Mouse (Mus musculus) urinary bladder, postnatal 36 days (tissue): ENCODE data around the gene Fam149b.

Experiments used
- DNase-seq, 2 experiments: peaks; one replicate each; pipeline ENCODE4 v3.0.0; 2022; ENCODE audit warnings: low spot score in 2 of 2, mixed read lengths in 1 of 2

Gene Fam149b

DNA sequence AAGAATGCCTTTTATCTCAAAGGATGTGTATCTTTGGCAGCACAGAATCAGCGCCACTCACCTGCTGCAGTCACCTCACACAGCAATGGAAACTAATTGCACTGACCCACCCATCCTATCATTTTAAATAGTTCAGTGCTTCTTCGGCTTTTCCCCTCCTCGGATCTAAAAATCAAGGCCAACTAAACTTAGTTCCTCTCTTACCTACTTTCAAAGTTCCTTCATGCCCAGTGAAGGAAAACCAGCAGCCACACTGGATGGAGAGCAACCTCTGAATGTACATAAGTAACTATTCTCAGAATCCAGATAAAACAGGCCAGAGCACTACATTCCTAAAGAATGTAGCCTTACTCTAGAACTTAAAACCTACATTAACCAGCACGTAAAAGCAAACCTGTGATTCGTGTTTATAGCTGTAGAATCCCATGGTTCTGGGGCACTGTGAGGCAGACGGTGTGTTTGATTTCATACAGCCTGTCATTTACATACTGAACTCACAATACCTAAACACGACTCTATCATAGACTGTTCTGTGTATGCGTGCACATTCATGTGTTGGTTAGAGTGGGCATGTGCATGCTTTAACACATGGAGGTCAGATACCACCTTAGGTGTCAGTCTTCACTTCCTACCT, 41.6 kb downstream of the Fam149b start:
- DNase-seq = no peak

DNA sequence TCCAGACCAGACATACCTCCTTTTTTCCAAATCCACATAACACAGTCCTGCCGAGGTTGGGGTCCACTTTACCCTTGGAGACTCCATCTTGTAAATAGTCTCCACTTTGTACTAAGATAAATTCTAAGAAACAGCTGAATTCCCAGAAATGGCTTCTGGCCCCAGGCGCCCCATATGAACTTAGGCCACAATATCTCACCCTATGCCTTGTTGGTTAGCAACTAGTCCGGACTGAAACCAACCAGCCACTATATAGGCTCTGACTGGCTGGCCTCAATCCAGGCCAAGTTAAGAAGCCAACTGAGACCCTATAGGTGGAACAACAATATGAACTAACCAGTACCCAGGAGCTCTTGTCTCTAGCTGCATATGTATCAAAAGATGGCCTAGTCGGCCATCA, 44.4 kb downstream of the Fam149b start:
- no peak for DNase-seq

DNA sequence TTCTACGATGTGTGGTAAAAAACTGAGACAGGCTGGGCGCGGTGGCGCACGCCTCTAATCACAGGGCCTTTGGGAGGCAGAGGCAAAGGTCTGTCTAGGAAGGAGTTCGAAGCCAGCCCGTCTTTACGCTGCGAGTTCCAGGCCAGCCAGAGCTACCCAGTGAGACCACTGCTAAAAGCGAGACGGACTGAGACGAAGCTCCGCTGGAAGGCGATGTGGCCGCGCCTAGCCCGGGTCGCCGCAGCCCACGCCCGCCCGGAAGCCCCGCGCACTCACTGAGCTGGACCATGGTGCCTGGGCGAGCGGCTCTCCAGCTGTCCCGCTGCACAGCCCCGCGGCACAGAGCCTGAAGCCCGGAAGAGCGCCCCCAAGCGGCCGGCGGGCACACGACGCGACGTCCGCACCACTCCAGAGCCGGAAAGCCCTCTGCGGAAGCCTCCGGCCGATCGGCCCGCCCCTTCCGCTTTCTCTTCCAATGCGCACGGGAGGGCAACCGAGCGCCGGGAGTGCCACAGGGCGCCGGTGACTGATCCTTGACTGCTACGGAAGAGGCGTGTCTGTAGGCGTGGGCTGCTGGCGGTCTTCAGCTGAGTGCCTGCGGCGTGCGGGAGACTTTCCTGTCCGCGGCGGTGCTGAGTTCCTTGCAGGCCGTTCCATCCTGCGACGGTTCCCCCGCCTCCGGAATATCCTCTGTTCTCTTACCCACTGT, 45.4 kb downstream of the Fam149b start, which contains the start of gene Mrps16:
Mrps16 (minus strand) TSS at position 430 of the 709 bp plus-strand sequence.
- peak; percentile 90 to 94 for DNase-seq

DNA sequence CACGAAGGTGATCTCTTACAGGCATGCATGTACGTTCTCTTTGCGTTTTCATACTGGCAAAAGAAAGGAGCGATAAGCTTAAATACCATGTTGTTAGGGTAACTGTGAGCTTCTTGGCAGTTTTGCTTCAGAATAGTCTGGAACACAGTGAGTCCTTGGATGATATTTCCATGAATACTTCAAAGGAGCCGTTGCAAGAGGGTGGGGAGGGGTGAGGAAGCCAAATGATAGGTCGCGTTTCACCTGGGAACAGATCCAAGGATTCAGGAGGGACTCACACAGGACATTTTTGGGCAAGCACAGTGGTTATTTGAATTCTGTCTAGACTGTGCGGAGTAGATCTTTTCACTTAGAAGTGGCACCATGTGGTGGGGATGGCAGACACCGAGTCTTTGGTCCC, 49.3 kb downstream of the Fam149b start:
- DNase-seq = no peak

DNA sequence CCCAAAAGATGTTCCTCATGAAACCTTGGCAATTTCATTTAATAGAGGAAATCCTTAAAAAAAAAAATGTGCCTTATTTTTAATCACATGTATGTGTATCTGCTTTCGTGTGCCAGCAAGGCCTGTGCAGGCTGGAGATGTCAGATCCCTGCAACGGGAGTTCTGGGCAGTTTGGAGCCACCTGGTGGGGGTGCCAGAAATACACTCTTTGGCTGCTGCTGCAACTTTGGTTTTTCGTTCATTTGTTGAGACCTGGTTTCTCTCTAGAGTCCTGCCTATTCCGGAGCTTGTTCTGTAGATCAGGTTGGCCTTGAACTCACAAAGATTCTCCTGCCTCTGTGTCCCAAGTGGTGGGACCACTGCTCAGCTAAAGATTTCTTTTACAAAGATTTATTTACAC, 50.9 kb downstream of the Fam149b start:
- no peak for DNase-seq

DNA sequence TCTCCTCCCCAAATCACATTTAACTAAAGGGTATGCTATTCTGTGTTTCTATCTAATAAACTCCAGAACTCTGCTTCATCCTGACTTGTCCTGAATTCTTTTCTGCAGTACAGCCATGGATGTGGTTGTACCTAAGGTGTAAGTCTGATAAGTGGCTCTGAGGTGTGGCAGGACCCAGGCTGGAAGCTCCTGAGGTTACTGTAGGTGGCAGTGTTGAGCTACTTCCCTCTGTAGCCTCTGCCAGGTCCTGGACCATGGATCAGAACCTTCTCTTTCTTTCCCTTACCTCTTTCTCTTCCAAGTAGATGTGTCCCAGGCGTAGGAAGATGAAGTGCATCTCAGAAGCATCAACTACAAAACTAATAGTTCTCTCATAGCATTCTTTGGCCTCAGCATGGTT, 52.1 kb downstream of the Fam149b start:
- peak in 1 of 2 experiments; percentile 26 for DNase-seq

DNA sequence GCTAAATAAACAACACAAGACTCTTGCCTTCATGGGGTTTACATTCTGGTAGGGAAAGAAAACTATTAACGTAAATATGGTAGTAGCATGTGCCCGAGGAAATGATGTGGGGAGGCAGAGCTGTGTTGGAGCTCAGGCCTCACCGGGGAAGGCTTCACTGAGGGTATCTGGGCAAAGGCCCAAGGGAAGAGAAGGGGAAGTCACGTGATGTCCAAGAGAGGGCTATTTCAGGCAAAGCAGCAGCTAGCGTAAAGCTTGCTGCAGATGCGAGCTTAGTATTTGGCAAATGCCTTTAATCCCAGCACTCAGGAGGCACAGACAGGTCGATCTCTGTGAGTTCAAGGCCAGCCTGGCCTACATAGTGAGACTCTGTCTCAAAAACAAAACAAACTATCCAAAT, 74.3 kb downstream of the Fam149b start:
- DNase-seq = no peak

DNA sequence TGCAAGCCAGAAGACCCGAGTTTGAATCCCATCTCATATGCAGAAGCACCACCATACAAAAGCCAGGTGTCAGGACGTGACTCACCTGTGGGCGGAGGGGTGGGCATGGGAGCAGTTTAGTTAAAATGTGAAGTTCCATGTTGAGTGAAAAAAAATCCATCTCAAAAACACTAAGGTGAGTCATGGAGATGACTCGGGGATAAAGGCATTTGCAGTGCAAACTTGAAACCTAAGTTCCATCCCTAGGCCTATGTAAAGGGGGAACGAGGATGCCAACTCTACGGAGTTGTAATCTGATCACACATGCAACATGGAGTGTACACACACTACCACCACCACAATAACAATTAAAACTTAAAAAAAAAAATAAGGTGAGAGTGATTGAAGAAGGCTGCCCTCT, 75.1 kb downstream of the Fam149b start:
- DNase-seq = no peak

DNA sequence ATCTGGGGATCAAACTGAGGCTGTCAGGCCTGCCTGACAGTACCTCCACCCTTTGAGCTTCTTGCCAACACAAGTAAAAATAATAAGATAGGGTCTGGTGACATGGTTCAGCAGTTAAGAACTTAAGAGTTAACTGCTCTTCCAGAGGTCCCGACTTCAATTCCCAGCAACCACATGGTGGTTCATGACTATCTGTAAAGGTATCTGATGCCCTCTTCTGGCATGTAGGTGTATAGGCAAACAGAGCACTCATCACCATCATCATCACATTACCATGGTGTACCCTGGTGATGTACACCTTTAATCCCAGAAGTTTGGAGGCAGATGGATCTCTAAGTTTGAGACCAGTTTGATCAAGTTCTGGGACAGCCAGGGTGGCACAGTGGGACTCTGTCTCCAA, 80.6 kb downstream of the Fam149b start:
- no peak for DNase-seq

DNA sequence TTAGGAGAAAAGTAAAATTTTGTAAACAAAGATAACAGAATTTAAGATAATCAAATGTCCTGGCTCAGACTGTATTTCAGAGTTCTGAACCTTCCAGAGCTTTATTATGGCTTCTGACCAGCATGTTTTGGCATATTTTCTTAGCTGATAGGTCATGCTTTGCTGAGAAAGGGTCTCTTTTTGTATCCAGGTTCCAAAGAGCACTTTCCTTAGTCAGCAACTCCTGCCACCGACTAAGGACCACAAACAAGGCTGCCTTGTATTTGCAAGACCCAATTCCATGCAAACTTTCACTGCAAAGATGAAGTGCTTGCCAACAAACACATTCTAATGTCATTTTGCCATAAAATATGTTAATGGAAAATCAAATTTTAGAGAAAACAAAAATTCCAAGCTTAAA, 81.9 kb downstream of the Fam149b start:
- DNase-seq = no peak

DNA sequence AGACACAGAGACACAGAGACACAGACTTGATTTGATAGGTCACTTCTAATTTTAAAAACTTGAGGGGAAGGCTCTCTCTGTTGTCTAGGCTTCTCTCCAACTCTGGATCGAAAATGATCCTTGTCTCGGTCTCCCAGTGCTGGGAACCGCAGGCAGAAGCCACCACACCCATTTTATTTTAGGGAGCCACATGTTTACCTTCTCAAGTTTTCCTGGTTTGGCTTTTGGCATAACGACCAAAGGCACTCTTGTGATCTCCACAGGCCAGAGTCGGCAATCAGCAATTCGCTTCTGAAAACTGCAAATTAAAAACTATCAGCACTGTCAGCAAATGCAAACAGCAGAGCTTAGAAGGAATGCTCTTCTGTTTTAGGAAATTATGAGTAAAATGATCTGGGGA, 83.8 kb downstream of the Fam149b start:
- no peak for DNase-seq

DNA sequence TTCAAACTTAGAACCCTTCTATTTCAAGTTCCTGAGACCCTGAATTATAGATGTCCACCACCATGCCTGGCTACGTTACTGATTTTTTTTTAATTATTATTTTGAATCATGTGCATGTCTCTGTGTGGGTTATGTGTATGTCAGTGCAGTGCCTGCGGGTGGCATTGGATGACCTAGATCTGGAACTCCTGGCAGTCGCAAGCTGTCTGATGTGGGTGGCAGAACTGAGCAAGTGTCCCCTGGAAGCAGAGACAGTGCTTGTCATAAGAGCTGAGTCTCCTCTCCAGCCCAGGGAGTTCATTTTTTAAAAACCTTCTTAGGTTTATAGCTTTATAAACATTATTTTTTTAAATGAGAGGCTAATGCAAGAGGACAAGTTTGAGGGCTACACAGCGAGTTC, 84.5 kb downstream of the Fam149b start:
- DNase-seq = no peak
